Mouse (Mus musculus): Measurements from ENCODE around the gene Ppm1k.
"Not testable (repeated sequence)": the region's sequence is repeated elsewhere in the genome, so short reads cannot be mapped to it uniquely, and the experiment has no call there.

Gene Ppm1k

DNA sequence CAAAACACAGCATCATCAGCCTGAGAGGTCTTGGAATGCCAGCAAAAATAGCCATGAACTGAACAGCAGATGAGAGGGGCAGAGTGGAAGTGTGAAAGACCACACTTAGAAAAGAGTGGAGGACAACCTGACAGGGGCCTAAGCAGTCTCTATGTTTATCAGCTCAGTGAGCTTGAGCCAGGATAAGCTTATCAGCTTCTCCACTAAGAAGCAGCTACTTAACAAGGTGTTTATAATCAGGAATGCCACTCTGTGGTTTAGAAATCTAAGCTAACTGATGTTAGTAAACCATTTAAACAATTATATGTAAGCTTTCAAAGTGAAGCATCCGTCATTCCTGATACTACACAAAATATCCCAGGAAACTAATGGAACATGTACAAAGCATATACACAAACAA is 3.2 kb downstream of the Ppm1k start:
- no peak for DNase-seq (ENCODE audit: inconsistent age in 2 of 2, low spot score in 1 of 2)

DNA sequence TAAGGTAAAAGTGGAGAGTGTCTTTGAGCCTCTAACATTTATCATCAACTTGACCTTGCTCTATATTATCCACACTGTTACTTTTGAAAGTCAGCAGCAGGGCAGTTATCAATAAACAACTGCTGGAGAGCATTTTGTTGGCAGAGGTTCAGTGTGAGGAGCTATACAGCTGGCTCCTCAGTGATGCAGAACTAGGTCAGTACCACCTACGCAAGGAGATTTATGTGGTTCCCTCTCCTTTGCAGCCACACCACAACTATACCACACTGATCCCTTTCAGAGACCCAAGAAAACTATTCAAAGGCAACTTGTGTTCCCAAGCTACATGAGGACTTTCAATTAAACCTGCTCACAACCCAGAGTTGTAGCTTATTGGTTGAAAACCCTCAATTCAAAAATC is 3.8 kb downstream of the Ppm1k start:
- DNase-seq (ENCODE audit: inconsistent age in 2 of 2, low spot score in 1 of 2): peak; percentile 34 to 80

DNA sequence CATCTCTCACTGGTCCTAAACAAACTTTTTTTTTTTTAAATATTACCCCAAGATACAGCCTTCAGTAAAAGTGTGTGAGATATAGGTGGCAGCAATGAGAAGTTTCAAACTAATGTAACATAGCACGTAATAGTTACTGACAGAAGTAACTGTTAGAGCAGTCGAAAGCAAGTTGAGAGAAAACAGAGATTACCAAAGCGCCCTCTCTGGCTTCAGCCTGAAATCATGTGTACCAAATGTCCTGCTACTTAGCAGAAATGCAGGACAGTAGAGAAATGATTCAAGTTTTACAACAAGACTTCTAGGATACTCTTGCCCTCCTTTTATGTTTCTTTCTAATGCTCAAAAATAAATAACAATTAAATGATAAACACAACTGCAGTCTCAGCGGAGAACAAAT is 4.3 kb downstream of the Ppm1k start:
- peak in 1 of 2 experiments; percentile 68 for DNase-seq (ENCODE audit: inconsistent age in 2 of 2, low spot score in 1 of 2)

DNA sequence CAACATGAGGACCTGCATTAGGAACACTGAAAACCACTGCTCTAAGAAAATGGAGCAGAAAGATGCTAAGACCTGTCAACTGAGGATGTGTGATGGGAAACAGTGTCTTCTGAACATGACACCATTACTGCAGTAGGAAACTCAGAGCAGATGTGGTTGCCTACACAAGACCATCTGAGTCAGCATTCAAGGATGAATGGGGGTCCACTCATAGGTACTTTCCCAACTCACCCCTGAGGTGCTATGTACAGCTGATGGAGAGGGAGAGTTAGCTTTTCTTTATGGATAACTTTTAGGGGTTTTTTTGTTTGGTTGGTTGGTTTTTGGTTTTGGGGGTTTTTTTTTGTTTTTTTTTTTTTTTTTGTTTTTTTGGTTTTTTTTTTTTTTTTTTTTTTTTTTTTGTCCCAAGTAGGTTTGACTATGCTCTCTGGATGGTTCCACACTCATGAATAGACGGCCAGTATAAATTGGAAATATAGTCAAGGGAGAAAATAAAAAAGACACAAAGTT is 5.9 kb downstream of the Ppm1k start:
- DNase-seq (ENCODE audit: inconsistent age in 2 of 2, low spot score in 1 of 2): no peak

DNA sequence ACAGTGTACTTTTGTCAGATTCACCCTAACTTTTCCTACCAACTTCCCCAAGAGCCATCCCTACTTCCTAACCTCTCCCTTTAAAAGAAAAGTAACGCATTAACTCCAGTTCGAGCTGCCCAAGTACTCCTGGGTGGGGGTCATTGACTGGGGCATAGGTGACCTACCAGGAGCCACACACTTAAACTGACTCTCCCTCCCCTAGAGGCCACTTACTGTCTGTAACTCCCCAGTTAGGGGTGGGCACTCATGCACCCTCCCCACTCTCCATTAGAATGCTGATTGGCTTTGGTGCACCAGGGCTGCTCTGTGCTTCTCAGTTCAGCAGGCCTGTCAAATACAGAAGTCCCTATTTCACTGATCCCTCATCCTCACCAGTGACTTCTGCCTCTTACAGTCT is 8.3 kb downstream of the Ppm1k start:
- DNase-seq (ENCODE audit: inconsistent age in 2 of 2, low spot score in 1 of 2): no peak

DNA sequence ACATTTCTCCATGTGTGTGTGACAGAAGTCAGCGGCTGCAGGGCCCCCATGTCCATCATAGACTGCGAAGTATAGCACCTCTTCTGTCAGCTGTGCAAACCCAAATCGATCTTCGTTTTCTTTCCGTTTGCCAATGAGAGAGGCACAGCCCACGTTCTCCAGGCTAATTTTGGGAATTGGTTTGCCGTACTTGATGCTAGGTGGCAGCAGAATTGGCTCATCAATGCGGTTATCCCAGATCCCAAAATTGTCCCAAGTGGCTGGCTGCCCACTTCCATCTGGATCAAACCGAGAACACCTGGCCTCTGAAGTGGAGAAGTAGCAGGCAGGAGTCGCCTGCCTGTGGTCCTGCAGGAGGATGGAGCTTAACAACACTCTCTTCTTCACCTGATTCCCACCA is 10.5 kb downstream of the Ppm1k start:
- no peak for DNase-seq (ENCODE audit: inconsistent age in 2 of 2, low spot score in 1 of 2)

DNA sequence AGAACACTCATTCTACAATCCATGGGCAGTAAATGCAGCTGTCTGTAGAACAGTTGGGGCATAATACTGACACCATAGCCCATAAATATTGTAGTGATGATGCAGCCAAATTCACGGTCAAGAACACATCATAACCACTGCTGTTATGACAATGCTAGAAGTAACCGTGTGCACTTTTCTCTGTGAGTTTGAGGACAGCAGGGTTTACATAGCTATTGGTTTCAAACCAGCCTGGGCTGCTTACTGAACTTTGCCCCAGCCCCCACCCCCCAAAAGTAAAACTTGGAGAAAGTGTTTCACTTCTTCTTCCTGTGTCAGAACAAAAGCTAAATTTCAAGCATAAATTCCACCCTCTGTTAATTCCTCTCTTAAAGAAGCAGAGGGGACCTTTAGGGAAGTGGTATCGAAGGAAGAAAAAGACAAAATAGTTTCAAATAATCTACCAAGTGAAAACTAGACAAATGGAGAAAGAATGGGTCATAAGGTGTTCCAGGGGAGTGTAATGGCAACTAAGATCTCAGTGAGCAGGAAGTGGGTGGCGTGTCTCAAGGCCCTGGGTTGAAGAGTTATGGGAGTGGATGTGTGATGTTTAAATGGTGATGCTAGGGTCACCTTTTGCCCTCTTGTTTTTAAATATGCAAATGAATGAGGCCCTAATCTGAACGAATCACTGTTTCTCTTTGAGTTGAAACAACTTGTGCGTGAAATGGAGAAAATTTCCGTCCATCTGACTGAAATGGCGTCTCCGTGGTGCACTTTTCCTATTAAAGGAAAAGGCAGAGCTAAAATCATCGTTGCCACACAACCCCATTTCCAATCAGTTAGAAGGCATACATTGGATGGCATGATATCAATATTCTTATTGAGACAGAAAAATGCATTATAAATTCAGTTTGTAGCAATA is 14.3 kb downstream of the Ppm1k start:
- DNase-seq (ENCODE audit: inconsistent age in 2 of 2, low spot score in 1 of 2): no peak

DNA sequence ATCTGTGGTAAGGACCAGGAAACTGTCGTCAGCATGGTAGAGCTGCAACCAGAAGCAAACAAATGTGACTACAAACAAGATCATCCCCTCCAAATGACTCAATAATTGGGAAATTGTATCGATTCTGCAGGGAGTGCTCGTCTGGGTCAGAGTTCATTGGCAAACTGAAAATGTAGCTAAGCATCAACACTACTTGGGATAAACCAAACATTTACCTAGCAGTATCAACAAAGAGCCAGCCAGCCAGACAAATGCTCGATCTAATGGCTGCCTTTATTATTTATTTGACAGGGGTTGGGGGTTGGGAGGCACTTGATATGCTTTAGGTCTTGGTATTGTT is 21.3 kb downstream of the Ppm1k start:
- no peak for DNase-seq (ENCODE audit: inconsistent age in 2 of 2, low spot score in 1 of 2)

DNA sequence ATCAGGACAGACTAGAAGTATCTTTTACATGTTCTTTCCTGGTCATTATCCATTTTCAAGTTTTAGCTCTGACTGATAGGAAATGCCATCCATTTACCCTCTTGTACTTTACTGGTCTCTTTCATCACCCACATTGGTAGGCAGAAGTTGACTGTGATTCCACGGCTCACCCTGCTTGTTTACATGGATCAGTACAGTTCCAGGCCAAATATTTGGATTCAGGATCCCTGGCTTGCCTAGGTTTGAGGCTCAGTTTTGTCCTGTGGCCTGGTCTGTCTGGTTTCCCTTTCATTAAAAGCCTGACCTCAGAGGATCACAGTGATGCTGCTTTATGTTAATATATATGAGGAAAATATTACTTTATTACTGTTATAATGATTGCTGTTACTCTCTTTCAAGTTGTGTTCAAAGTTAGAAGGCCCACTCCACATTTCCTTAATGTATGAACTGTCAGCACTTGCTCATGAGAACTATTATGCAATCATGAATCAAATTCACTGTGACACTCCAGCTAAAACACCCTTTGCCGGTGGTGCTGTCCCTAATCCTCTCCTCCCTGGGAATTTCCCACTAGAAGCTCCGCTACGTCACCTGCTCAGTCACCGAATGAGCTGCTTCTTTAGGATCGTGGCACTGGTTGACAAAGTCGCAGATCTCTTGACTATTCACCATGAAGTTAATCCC is 21.8 kb downstream of the Ppm1k start:
- DNase-seq (ENCODE audit: inconsistent age in 2 of 2, low spot score in 1 of 2): no peak

DNA sequence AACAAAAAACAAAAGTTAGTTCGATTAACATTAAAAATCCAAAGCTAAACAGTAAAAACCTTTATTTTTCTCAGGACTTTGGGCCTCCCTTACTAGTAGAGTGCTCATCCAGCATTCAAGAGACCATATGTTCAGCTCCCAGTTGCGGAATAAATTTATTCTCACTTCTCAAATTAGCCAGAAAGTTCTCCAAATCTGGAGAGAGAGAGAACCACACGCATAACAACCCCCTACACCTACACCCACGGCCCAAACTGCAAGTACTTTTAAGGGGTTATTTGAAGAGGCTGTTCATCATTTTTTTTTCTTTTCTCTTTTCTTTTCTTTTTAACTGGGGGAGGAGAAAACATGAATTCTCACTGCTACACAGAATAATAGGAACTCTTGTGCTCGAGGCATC is 23.4 kb downstream of the Ppm1k start:
- no peak for DNase-seq (ENCODE audit: inconsistent age in 2 of 2, low spot score in 1 of 2)

DNA sequence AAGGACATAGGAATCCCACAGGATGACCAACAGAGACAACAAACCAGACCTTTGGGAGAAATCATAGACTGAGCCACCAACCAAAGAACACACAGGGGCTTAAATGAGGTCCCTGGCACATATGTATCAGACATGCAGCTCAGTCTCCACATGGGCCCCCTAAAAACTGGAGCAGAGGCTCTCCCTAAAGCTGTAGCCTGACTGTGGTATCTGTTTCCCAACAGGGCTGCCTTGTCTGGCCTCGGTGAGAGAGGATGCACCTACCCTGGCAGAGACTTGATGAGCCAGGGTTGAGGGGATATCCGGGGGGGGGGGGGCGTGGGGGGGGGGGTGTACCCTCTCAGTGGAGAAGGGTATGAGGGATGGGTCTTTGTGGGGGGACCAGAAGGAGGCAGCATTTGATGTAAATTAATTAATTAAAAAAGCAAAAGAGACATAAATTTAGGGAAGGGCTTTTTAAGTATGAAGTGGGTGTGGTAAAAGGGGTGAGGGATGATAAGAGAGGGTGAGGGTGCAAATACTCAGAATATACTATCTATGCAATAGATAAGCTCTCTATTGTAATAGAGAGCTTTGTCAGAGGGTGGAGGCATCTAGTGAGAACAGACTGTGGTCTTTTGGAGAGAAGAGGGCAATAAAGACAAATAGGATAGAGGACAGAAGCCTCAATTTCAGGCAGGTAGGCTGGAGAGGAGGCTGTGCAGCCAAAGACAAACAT is 31.4 kb downstream of the Ppm1k start:
- DNase-seq (ENCODE audit: inconsistent age in 2 of 2, low spot score in 1 of 2): no peak

DNA sequence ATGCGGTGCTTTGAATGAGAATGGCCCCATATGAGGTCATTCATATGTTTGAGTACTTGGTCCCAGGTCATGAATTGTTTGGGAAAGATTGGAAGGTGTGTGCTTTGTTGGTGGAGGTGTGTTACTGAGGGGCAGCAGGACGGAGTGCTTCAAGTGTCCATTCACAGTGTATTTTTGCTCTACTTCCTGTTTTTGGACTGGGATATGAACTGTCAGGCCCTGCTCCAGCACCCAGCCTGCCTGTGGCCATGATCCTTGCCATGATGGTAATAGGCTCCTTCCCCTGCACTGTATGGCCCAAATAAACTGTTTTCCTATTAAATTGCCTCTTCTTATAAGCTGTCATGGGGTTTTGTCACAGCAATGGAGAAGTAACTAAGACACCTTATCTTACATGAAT is 36.1 kb downstream of the Ppm1k start:
- no peak for DNase-seq (ENCODE audit: inconsistent age in 2 of 2, low spot score in 1 of 2)

DNA sequence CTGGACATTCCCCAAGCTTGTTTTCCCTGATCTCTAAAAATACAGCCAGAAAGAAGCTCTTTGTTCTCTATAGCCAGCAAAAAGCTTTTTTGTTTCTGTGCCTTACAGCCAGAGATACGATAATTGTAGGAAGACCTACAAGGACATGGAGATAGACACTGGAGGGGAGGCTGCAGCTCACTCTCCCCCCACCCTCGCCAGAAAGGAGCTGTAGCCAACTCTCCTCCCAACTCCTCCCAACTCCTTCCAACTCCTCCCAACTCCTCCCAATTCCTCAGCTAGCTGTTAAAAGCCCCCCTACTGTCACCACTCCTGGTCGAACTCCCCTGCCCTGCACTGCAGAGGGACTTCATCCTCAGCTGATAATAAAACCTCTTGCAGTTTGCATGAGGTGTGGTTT is 67.1 kb downstream of the Ppm1k start:
- not testable (repeated sequence) for DNase-seq (ENCODE audit: inconsistent age in 2 of 2, low spot score in 1 of 2)

Measured in adrenal gland, adult (tissue).